Mouse (Mus musculus) ES-E14 (cell line): ENCODE measurements at regions not wholly inside any gene's neighbourhood (a gene's known extent, or its start where the extent isn't known, plus 50 kb on each side); places are given as distances from the start of the nearest gene placed in this dataset.

Experiments
- CHD2 ChIP-seq: IDR thresholded peaks from 2 replicates; pipeline ENCODE4 v1.6.1; 2014; ENCODE audit warnings: mild to moderate bottlenecking, low read depth, low read length, inconsistent platforms
- MAFK ChIP-seq: IDR thresholded peaks from 2 replicates; pipeline ENCODE4 v1.6.1; 2014; ENCODE audit warnings: mild to moderate bottlenecking, low read depth, low read length, inconsistent platforms; ENCODE audit not compliant: insufficient read depth
- ZNF384 ChIP-seq: IDR thresholded peaks from 2 replicates; pipeline ENCODE4 v1.6.1; 2012; ENCODE audit warnings: low read depth, low read length, inconsistent platforms

GRCm38 (mm10) chr10:8657176-8658023 is 138.8 kb upstream of the Ust start:
- TF ChIP-seq ZNF384 (no peak), CHD2 (no peak), MAFK (no peak)
